Mouse (Mus musculus): ENCODE data around the gene Glmp.

Gene Glmp

GRCm38 (mm10) chr3:88324951-88325405 lies at the start of gene Glmp:
TSS of gene Glmp (plus strand) at chr3:88325023.
- no peak for TF ChIP-seq GATA4 (IDR thresholded peaks at IDR 0.05; ENCODE audit: insufficient replicate concordance, low read length)

- no peak for TF ChIP-seq GATA4 (IDR thresholded peaks at IDR 0.05; ENCODE audit: insufficient replicate concordance, low read length)
Observed at GRCm38 (mm10) chr3:88276121-88276520, 48.7 kb upstream of the Glmp start.

GRCm38 (mm10) chr3:88276529-88277143 lies 48.2 kb upstream of the Glmp start:
- no peak for TF ChIP-seq GATA4 (IDR thresholded peaks at IDR 0.05; ENCODE audit: insufficient replicate concordance, low read length)

- TF ChIP-seq GATA4 (IDR thresholded peaks at IDR 0.05; ENCODE audit: insufficient replicate concordance, low read length) = no peak
Observed at GRCm38 (mm10) chr3:88280035-88280434, 44.8 kb upstream of the Glmp start.

GRCm38 (mm10) chr3:88287110-88287509 lies 37.7 kb upstream of the Glmp start, which contains the start of gene Gm38392:
TSS of gene Gm38392 (minus strand) at chr3:88287210.
- no peak for TF ChIP-seq GATA4 (IDR thresholded peaks at IDR 0.05; ENCODE audit: insufficient replicate concordance, low read length)

- TF ChIP-seq GATA4 (IDR thresholded peaks at IDR 0.05; ENCODE audit: insufficient replicate concordance, low read length) = no peak
Observed at GRCm38 (mm10) chr3:88291970-88292369, 32.9 kb upstream of the Glmp start.

- TF ChIP-seq GATA4 (IDR thresholded peaks at IDR 0.05; ENCODE audit: insufficient replicate concordance, low read length) = no peak
Observed at GRCm38 (mm10) chr3:88296110-88296560, 28.7 kb upstream of the Glmp start.

- no peak; the same call in 1 of the 2 replicates for TF ChIP-seq GATA4 (IDR thresholded peaks at IDR 0.05; ENCODE audit: insufficient replicate concordance, low read length)
Observed at GRCm38 (mm10) chr3:88296561-88297318, 28.1 kb upstream of the Glmp start, which contains the start of the genes Tsacc and Cct3. TSS of gene Tsacc (minus strand) at chr3:88296999. TSS of gene Cct3 (plus strand) at chr3:88297116.

- no peak for TF ChIP-seq GATA4 (IDR thresholded peaks at IDR 0.05; ENCODE audit: insufficient replicate concordance, low read length)
Observed at GRCm38 (mm10) chr3:88297321-88297851, 27.4 kb upstream of the Glmp start.

GRCm38 (mm10) chr3:88299172-88299571 lies 25.7 kb upstream of the Glmp start:
- no peak for TF ChIP-seq GATA4 (IDR thresholded peaks at IDR 0.05; ENCODE audit: insufficient replicate concordance, low read length)

- no peak for TF ChIP-seq GATA4 (IDR thresholded peaks at IDR 0.05; ENCODE audit: insufficient replicate concordance, low read length)
Observed at GRCm38 (mm10) chr3:88328956-88329355, 4.1 kb downstream of the Glmp start.

GRCm38 (mm10) chr3:88331282-88331681 lies 6.5 kb downstream of the Glmp start:
- no peak for TF ChIP-seq GATA4 (IDR thresholded peaks at IDR 0.05; ENCODE audit: insufficient replicate concordance, low read length)

- TF ChIP-seq GATA4 (IDR thresholded peaks at IDR 0.05; ENCODE audit: insufficient replicate concordance, low read length) = no peak
Observed at GRCm38 (mm10) chr3:88334029-88334658, 9.3 kb downstream of the Glmp start.

- TF ChIP-seq GATA4 (IDR thresholded peaks at IDR 0.05; ENCODE audit: insufficient replicate concordance, low read length) = no peak
Observed at GRCm38 (mm10) chr3:88334902-88335435, 10.1 kb downstream of the Glmp start.

- no peak for TF ChIP-seq GATA4 (IDR thresholded peaks at IDR 0.05; ENCODE audit: insufficient replicate concordance, low read length)
Observed at GRCm38 (mm10) chr3:88335436-88336053, 10.7 kb downstream of the Glmp start.
